Mouse (Mus musculus) limb, embryonic 14.5 days (tissue): ENCODE data around the gene Ctnna2. TPM values are rescaled to one million over a fixed set of nuclear protein-coding genes. Genes with fewer than 3 reads are reported as not detected.

Experiments
- ATAC-seq: fragments of 200-750 bp; cut with Nextera tagmentation; 2 replicates; pipeline ENCODE4 v1.8.0; 2017; ENCODE audit warnings: low read depth, moderate number of reproducible peaks, moderate TSS enrichment; ENCODE audit not compliant: low FRiP score
- DNase-seq: peaks from one replicate; pipeline ENCODE4 v3.0.0-alpha.2; 2015; ENCODE audit warnings: low spot score
- H3K27ac ChIP-seq: fragments of 300-500 bp; sonication (generic); replicated peaks from 2 replicates; pipeline ENCODE4 v1.5.1; 2014; ENCODE audit warnings: low read depth, mild to moderate bottlenecking, low read length, moderate library complexity, mixed read lengths
- H3K27me3 ChIP-seq: fragments of 300-500 bp; sonication (generic); 2 replicates; pipeline ENCODE4 v1.6.1; 2014; ENCODE audit warnings: low read length, mixed read lengths; ENCODE audit not compliant: control insufficient read depth, insufficient read depth
- H3K36me3 ChIP-seq: fragments of 300-500 bp; sonication (generic); 2 replicates; pipeline ENCODE4 v1.6.1; 2014; ENCODE audit warnings: mild to moderate bottlenecking, low read length, moderate library complexity, mixed read lengths; ENCODE audit not compliant: control insufficient read depth, insufficient read depth
- H3K4me1 ChIP-seq: fragments of 300-500 bp; sonication (generic); 2 replicates; pipeline ENCODE4 v1.6.1; 2014; ENCODE audit warnings: antibody characterized with exemption, low read length, mixed read lengths; ENCODE audit not compliant: control insufficient read depth, insufficient read depth
- H3K4me2 ChIP-seq: fragments of 300-500 bp; sonication (generic); replicated peaks from 2 replicates; pipeline ENCODE4 v1.6.1; 2014; ENCODE audit warnings: low read depth, mild to moderate bottlenecking, low read length, moderate library complexity; ENCODE audit not compliant: severe bottlenecking
- H3K4me3 ChIP-seq: fragments of 300-500 bp; sonication (generic); replicated peaks from 2 replicates; pipeline ENCODE4 v1.5.1; 2014; ENCODE audit warnings: low read length
- H3K9ac ChIP-seq: fragments of 300-500 bp; sonication (generic); 2 replicates; pipeline ENCODE4 v1.6.1; 2014; ENCODE audit warnings: mild to moderate bottlenecking, low read depth, low read length, moderate library complexity; ENCODE audit not compliant: severe bottlenecking
- H3K9me3 ChIP-seq: fragments of 300-500 bp; sonication (generic); 2 replicates; pipeline ENCODE4 v1.6.1; 2016; ENCODE audit warnings: low read length; ENCODE audit not compliant: control insufficient read depth
- POLR2A ChIP-seq: fragments of 200-500 bp; IDR thresholded peaks from 2 replicates; pipeline ENCODE4 v1.8.0; 2012; ENCODE audit warnings: inconsistent platforms, mild to moderate bottlenecking, moderate library complexity, borderline replicate concordance; ENCODE audit not compliant: insufficient read depth, insufficient read length; ENCODE audit errors: extremely low read depth
- WGBS: fragments of 180-500 bp; shearing (Covaris S2); extraction: QIAGEN DNeasy Blood & Tissue Kit; methylation state at CpG from one replicate; pipeline ENCODE4 v1.1.7; 2014; 5-methylcytosine and 5-hydroxymethylcytosine counted together
- polyA plus RNA-seq, 2 experiments: library from polyadenylated mRNA; depleted of rRNA in 1 of 2; stranded (reverse) in 1 of 2; unstranded in 1 of 2; fragments of >200 nt; fragmentation: Nextera tagmentation in 1 of 2; extraction: Ambion mirVana in 1 of 2; gene quantifications; 2 replicates each; pipeline versions ENCODE4 v1.2.1 to v1.2.3; 2012 to 2014

Gene Ctnna2
- polyA plus RNA-seq, 2 experiments = 1.7 to 2.7 TPM

- no peak overlapping the region for H3K4me2 ChIP-seq
- H3K27me3 ChIP-seq = no peaks in the 10 kb centered on the region
- DNase-seq = no peak
- H3K9me3 ChIP-seq = no peaks in the 10 kb centered on the region
- no peaks in the 10 kb centered on the region for H3K36me3 ChIP-seq
- no peak for TF ChIP-seq POLR2A
- H3K4me3 ChIP-seq = no peak overlapping the region
- H3K27ac ChIP-seq = no peak overlapping the region
- no peak for ATAC-seq
- H3K9ac ChIP-seq = no peak overlapping the region
- 73% methylated on average over 5 of the region's 5 CpGs for WGBS
- H3K4me1 ChIP-seq = no peaks in the 10 kb centered on the region
Measured at GRCm38 (mm10) chr6:77745426-77745825, 234.1 kb downstream of the Ctnna2 start.

GRCm38 (mm10) chr6:77743651-77744050, 235.8 kb downstream of the Ctnna2 start:
- no peak overlapping the region for H3K27ac ChIP-seq
- no peak for DNase-seq
- no peak for TF ChIP-seq POLR2A

GRCm38 (mm10) chr6:77742988-77743387, 236.5 kb downstream of the Ctnna2 start:
- no peaks in the 10 kb centered on the region for H3K4me1 ChIP-seq
- no peaks in the 10 kb centered on the region for H3K9me3 ChIP-seq
- TF ChIP-seq POLR2A = no peak
- no peaks in the 10 kb centered on the region for H3K36me3 ChIP-seq
- no peak overlapping the region for H3K9ac ChIP-seq
- no peak overlapping the region for H3K4me3 ChIP-seq
- DNase-seq (no peak), ATAC-seq (no peak)
- H3K4me2 ChIP-seq = no peak overlapping the region
- H3K27me3 ChIP-seq = no peaks in the 10 kb centered on the region
- H3K27ac ChIP-seq = no peak overlapping the region
- 52% methylated on average over 1 of the region's 1 CpGs for WGBS

More at GRCm38 (mm10) chr6:77743651-77744050, 235.8 kb downstream of the Ctnna2 start:
- Histone ChIP-seq H3K9ac (no peak overlapping the region), H3K4me3 (no peak overlapping the region), H3K9me3 (no peaks in the 10 kb centered on the region), H3K27me3 (no peaks in the 10 kb centered on the region), H3K4me1 (no peaks in the 10 kb centered on the region), H3K4me2 (no peak overlapping the region), H3K36me3 (no peaks in the 10 kb centered on the region)
- ATAC-seq = no peak

- H3K9ac ChIP-seq = no peak overlapping the region
- H3K27ac ChIP-seq = no peak overlapping the region
- no peaks in the 10 kb centered on the region for H3K36me3 ChIP-seq
- no peak for TF ChIP-seq POLR2A
- H3K4me3 ChIP-seq = no peak overlapping the region
- ATAC-seq = no peak
- H3K4me1 ChIP-seq = no peaks in the 10 kb centered on the region
- no peaks in the 10 kb centered on the region for H3K27me3 ChIP-seq
- no peaks in the 10 kb centered on the region for H3K9me3 ChIP-seq
- H3K4me2 ChIP-seq = no peak overlapping the region
- WGBS = 78% methylated on average over 4 of the region's 4 CpGs
- DNase-seq = no peak
Measured at GRCm38 (mm10) chr6:77738640-77739039, 240.9 kb downstream of the Ctnna2 start.

GRCm38 (mm10) chr6:77724952-77725299, 254.6 kb downstream of the Ctnna2 start:
- ATAC-seq (no peak), DNase-seq (no peak)
- 68% methylated on average over 2 of the region's 2 CpGs for WGBS
- no peak overlapping the region for H3K4me2 ChIP-seq
- H3K36me3 ChIP-seq = no peaks in the 10 kb centered on the region
- H3K4me3 ChIP-seq = no peak overlapping the region
- no peaks in the 10 kb centered on the region for H3K9me3 ChIP-seq
- H3K4me1 ChIP-seq = no peaks in the 10 kb centered on the region
- TF ChIP-seq POLR2A = no peak
- H3K27ac ChIP-seq = no peak overlapping the region
- no peak overlapping the region for H3K9ac ChIP-seq
- H3K27me3 ChIP-seq = no peaks in the 10 kb centered on the region

GRCm38 (mm10) chr6:77724042-77724951, 255.2 kb downstream of the Ctnna2 start:
- ATAC-seq (no peak), DNase-seq (no peak)
- no peaks in the 10 kb centered on the region for H3K9me3 ChIP-seq
- H3K4me2 ChIP-seq = no peak overlapping the region
- H3K4me1 ChIP-seq = no peaks in the 10 kb centered on the region
- no peak overlapping the region for H3K27ac ChIP-seq
- H3K36me3 ChIP-seq = no peaks in the 10 kb centered on the region
- H3K9ac ChIP-seq = no peak overlapping the region
- 66% methylated on average over 5 of the region's 5 CpGs for WGBS
- no peak for TF ChIP-seq POLR2A
- no peak overlapping the region for H3K4me3 ChIP-seq
- H3K27me3 ChIP-seq = no peaks in the 10 kb centered on the region
